Mouse (Mus musculus): ENCODE data around the gene Camk1d.
"Not testable (repeated sequence)": the region's sequence is repeated elsewhere in the genome, so short reads cannot be mapped to it uniquely, and the experiment has no call there.

The Camk1d gene

GRCm38 (mm10) chr2:5553264-5553663 is 161.1 kb downstream of the Camk1d start:
- no peak for DNase-seq

- no peak for DNase-seq
These were observed 162.5 kb downstream of the Camk1d start for GRCm38 (mm10) chr2:5551758-5552255.

GRCm38 (mm10) chr2:5549334-5549733 is 165.0 kb downstream of the Camk1d start:
- no peak for DNase-seq

GRCm38 (mm10) chr2:5548872-5549271 is 165.4 kb downstream of the Camk1d start:
- no peak for DNase-seq

GRCm38 (mm10) chr2:5540870-5541269 is 173.4 kb downstream of the Camk1d start:
- no peak for DNase-seq

- DNase-seq = not testable (repeated sequence)
These were observed 174.4 kb downstream of the Camk1d start for GRCm38 (mm10) chr2:5539894-5540293.

- no peak for DNase-seq
These were observed 180.4 kb downstream of the Camk1d start for GRCm38 (mm10) chr2:5533868-5534267.

GRCm38 (mm10) chr2:5529992-5530391 is 184.3 kb downstream of the Camk1d start:
- DNase-seq = no peak

GRCm38 (mm10) chr2:5519221-5519669 is 195.1 kb downstream of the Camk1d start:
- DNase-seq = no peak

- no peak for DNase-seq
These were observed 199.2 kb downstream of the Camk1d start for GRCm38 (mm10) chr2:5515106-5515505.

- no peak for DNase-seq
These were observed 200.2 kb downstream of the Camk1d start for GRCm38 (mm10) chr2:5514095-5514494.

GRCm38 (mm10) chr2:5513621-5514020 is 200.7 kb downstream of the Camk1d start:
- DNase-seq = no peak

GRCm38 (mm10) chr2:5510042-5510441 is 204.3 kb downstream of the Camk1d start:
- DNase-seq = no peak

GRCm38 (mm10) chr2:5499620-5500019 is 214.7 kb downstream of the Camk1d start:
- DNase-seq = no peak

GRCm38 (mm10) chr2:5489916-5490315 is 224.4 kb downstream of the Camk1d start:
- DNase-seq = no peak

GRCm38 (mm10) chr2:5487344-5487743 is 227.0 kb downstream of the Camk1d start:
- no peak for DNase-seq

- DNase-seq = no peak
These were observed 227.7 kb downstream of the Camk1d start for GRCm38 (mm10) chr2:5486663-5487062.

GRCm38 (mm10) chr2:5485786-5486185 is 228.5 kb downstream of the Camk1d start:
- DNase-seq = no peak

- DNase-seq = no peak
These were observed 234.4 kb downstream of the Camk1d start for GRCm38 (mm10) chr2:5479886-5480285.

GRCm38 (mm10) chr2:5478709-5479108 is 235.6 kb downstream of the Camk1d start:
- DNase-seq = no peak

GRCm38 (mm10) chr2:5478256-5478655 is 236.1 kb downstream of the Camk1d start:
- DNase-seq = no peak

GRCm38 (mm10) chr2:5477525-5477924 is 236.8 kb downstream of the Camk1d start:
- no peak for DNase-seq

- DNase-seq = no peak
These were observed 244.9 kb downstream of the Camk1d start for GRCm38 (mm10) chr2:5469366-5469941.

- no peak for DNase-seq
These were observed 246.8 kb downstream of the Camk1d start for GRCm38 (mm10) chr2:5467537-5467936.

GRCm38 (mm10) chr2:5458671-5459235 is 255.6 kb downstream of the Camk1d start:
- no peak for DNase-seq

Data from right cerebral cortex, postnatal 14 days (tissue).